Mouse (Mus musculus): ENCODE measurements at regions not wholly inside any gene's neighbourhood (a gene's known extent, or its start where the extent isn't known, plus 50 kb on each side); places are given as distances from the start of the nearest gene placed in this dataset.

- ATAC-seq (ENCODE audit: low read depth) = no peak
- no peaks in the 10 kb centered on the region for H3K36me3 ChIP-seq (ENCODE audit: control insufficient read depth, insufficient read depth, low read length)
- H3K9me3 ChIP-seq (ENCODE audit: control insufficient read depth, low read length) = no peaks in the 10 kb centered on the region
- H3K27me3 ChIP-seq (ENCODE audit: control insufficient read depth, insufficient read depth, low read length) = no peaks in the 10 kb centered on the region
- no peak overlapping the region for H3K4me3 ChIP-seq (ENCODE audit: low read depth, low read length)
- no peak overlapping the region for H3K27ac ChIP-seq (ENCODE audit: low read depth, low read length)
- no peak overlapping the region for H3K4me2 ChIP-seq (ENCODE audit: low read depth, low read length)
- H3K9ac ChIP-seq (replicated peaks; ENCODE audit: low read depth, low read length) = no peak overlapping the region
- H3K4me1 ChIP-seq (ENCODE audit: control insufficient read depth, insufficient read depth, low read length) = no peaks in the 10 kb centered on the region
- 82% methylated on average over 3 of the region's 3 CpGs for WGBS
These were observed 323.2 kb downstream of the Rnf144a start for GRCm38 (mm10) chr12:26091865-26092264.

GRCm38 (mm10) chr12:26088389-26088788, 326.7 kb downstream of the Rnf144a start:
- no peak overlapping the region for H3K9ac ChIP-seq (replicated peaks; ENCODE audit: low read depth, low read length)
- H3K4me1 ChIP-seq (ENCODE audit: control insufficient read depth, insufficient read depth, low read length) = no peaks in the 10 kb centered on the region
- ATAC-seq (ENCODE audit: low read depth) = no peak
- H3K27ac ChIP-seq (ENCODE audit: low read depth, low read length) = no peak overlapping the region
- H3K4me3 ChIP-seq (ENCODE audit: low read depth, low read length) = no peak overlapping the region
- no peaks in the 10 kb centered on the region for H3K9me3 ChIP-seq (ENCODE audit: control insufficient read depth, low read length)
- no peaks in the 10 kb centered on the region for H3K36me3 ChIP-seq (ENCODE audit: control insufficient read depth, insufficient read depth, low read length)
- H3K4me2 ChIP-seq (ENCODE audit: low read depth, low read length) = no peak overlapping the region
- 78% methylated on average over 3 of the region's 3 CpGs for WGBS
- no peaks in the 10 kb centered on the region for H3K27me3 ChIP-seq (ENCODE audit: control insufficient read depth, insufficient read depth, low read length)

- Histone ChIP-seq H3K4me2 (ENCODE audit: low read depth, low read length) (no peak overlapping the region), H3K4me1 (ENCODE audit: control insufficient read depth, insufficient read depth, low read length) (no peaks in the 10 kb centered on the region), H3K9me3 (ENCODE audit: control insufficient read depth, low read length) (no peaks in the 10 kb centered on the region), H3K4me3 (ENCODE audit: low read depth, low read length) (no peak overlapping the region), H3K36me3 (ENCODE audit: control insufficient read depth, insufficient read depth, low read length) (no peaks in the 10 kb centered on the region), H3K27me3 (ENCODE audit: control insufficient read depth, insufficient read depth, low read length) (no peaks in the 10 kb centered on the region), H3K27ac (ENCODE audit: low read depth, low read length) (no peak overlapping the region), H3K9ac (replicated peaks; ENCODE audit: low read depth, low read length) (no peak overlapping the region)
- no peak for ATAC-seq (ENCODE audit: low read depth)
- 89% methylated on average over 4 of the region's 4 CpGs for WGBS
These were observed 328.1 kb downstream of the Rnf144a start for GRCm38 (mm10) chr12:26086923-26087322.

GRCm38 (mm10) chr12:26086414-26086813, 328.6 kb downstream of the Rnf144a start:
- WGBS = 87% methylated on average over 3 of the region's 3 CpGs
- Histone ChIP-seq H3K4me3 (ENCODE audit: low read depth, low read length) (no peak overlapping the region), H3K9me3 (ENCODE audit: control insufficient read depth, low read length) (no peaks in the 10 kb centered on the region), H3K4me2 (ENCODE audit: low read depth, low read length) (no peak overlapping the region), H3K27ac (ENCODE audit: low read depth, low read length) (no peak overlapping the region), H3K36me3 (ENCODE audit: control insufficient read depth, insufficient read depth, low read length) (no peaks in the 10 kb centered on the region), H3K27me3 (ENCODE audit: control insufficient read depth, insufficient read depth, low read length) (no peaks in the 10 kb centered on the region), H3K9ac (replicated peaks; ENCODE audit: low read depth, low read length) (no peak overlapping the region), H3K4me1 (ENCODE audit: control insufficient read depth, insufficient read depth, low read length) (no peaks in the 10 kb centered on the region)
- no peak for ATAC-seq (ENCODE audit: low read depth)

GRCm38 (mm10) chr12:26079061-26079625, 335.9 kb downstream of the Rnf144a start:
- Histone ChIP-seq H3K27ac (ENCODE audit: low read depth, low read length) (no peak overlapping the region), H3K27me3 (ENCODE audit: control insufficient read depth, insufficient read depth, low read length) (no peaks in the 10 kb centered on the region), H3K4me1 (ENCODE audit: control insufficient read depth, insufficient read depth, low read length) (no peaks in the 10 kb centered on the region), H3K9ac (replicated peaks; ENCODE audit: low read depth, low read length) (no peak overlapping the region), H3K9me3 (ENCODE audit: control insufficient read depth, low read length) (no peaks in the 10 kb centered on the region), H3K4me2 (ENCODE audit: low read depth, low read length) (no peak overlapping the region), H3K36me3 (ENCODE audit: control insufficient read depth, insufficient read depth, low read length) (no peaks in the 10 kb centered on the region), H3K4me3 (ENCODE audit: low read depth, low read length) (no peak overlapping the region)
- ATAC-seq (ENCODE audit: low read depth) = no peak
- 59% methylated on average over 4 of the region's 4 CpGs for WGBS

GRCm38 (mm10) chr12:26075638-26076254, 339.3 kb downstream of the Rnf144a start:
- no peak for ATAC-seq (ENCODE audit: low read depth)
- 45% methylated on average over 9 of the region's 9 CpGs for WGBS
- H3K27ac ChIP-seq (ENCODE audit: low read depth, low read length) = no peak overlapping the region

GRCm38 (mm10) chr12:26072180-26072579, 342.9 kb downstream of the Rnf144a start:
- H3K9ac ChIP-seq (replicated peaks; ENCODE audit: low read depth, low read length) = no peak overlapping the region
- no peak overlapping the region for H3K27ac ChIP-seq (ENCODE audit: low read depth, low read length)
- no peaks in the 10 kb centered on the region for H3K36me3 ChIP-seq (ENCODE audit: control insufficient read depth, insufficient read depth, low read length)
- WGBS = 88% methylated on average over 7 of the region's 7 CpGs
- ATAC-seq (ENCODE audit: low read depth) = no peak
- H3K4me1 ChIP-seq (ENCODE audit: control insufficient read depth, insufficient read depth, low read length) = peaks cover 4% of the 10 kb centered on the region; the same call in 1 of the 2 replicates
- no peak overlapping the region for H3K4me2 ChIP-seq (ENCODE audit: low read depth, low read length)
- H3K4me3 ChIP-seq (ENCODE audit: low read depth, low read length) = no peak overlapping the region
- no peaks in the 10 kb centered on the region for H3K9me3 ChIP-seq (ENCODE audit: control insufficient read depth, low read length)
- no peaks in the 10 kb centered on the region for H3K27me3 ChIP-seq (ENCODE audit: control insufficient read depth, insufficient read depth, low read length)

More at GRCm38 (mm10) chr12:26075638-26076254, 339.3 kb downstream of the Rnf144a start:
- Histone ChIP-seq H3K27me3 (ENCODE audit: control insufficient read depth, insufficient read depth, low read length) (no peaks in the 10 kb centered on the region), H3K4me1 (ENCODE audit: control insufficient read depth, insufficient read depth, low read length) (no peaks in the 10 kb centered on the region), H3K4me2 (ENCODE audit: low read depth, low read length) (no peak overlapping the region), H3K36me3 (ENCODE audit: control insufficient read depth, insufficient read depth, low read length) (no peaks in the 10 kb centered on the region), H3K4me3 (ENCODE audit: low read depth, low read length) (no peak overlapping the region), H3K9ac (replicated peaks; ENCODE audit: low read depth, low read length) (no peak overlapping the region), H3K9me3 (ENCODE audit: control insufficient read depth, low read length) (no peaks in the 10 kb centered on the region)

GRCm38 (mm10) chr12:26071610-26072009, 343.4 kb downstream of the Rnf144a start:
- H3K4me2 ChIP-seq (ENCODE audit: low read depth, low read length) = no peak overlapping the region
- no peak overlapping the region for H3K9ac ChIP-seq (replicated peaks; ENCODE audit: low read depth, low read length)
- ATAC-seq (ENCODE audit: low read depth) = peak; percentile 42; the same call in 1 of the 2 replicates
- no peaks in the 10 kb centered on the region for H3K36me3 ChIP-seq (ENCODE audit: control insufficient read depth, insufficient read depth, low read length)
- no peaks in the 10 kb centered on the region for H3K9me3 ChIP-seq (ENCODE audit: control insufficient read depth, low read length)
- 7% methylated on average over 3 of the region's 3 CpGs for whole genome bisulfite sequencing
- H3K27me3 ChIP-seq (ENCODE audit: control insufficient read depth, insufficient read depth, low read length) = no peaks in the 10 kb centered on the region
- peaks cover 4% of the 10 kb centered on the region; the same call in 1 of the 2 replicates for H3K4me1 ChIP-seq (ENCODE audit: control insufficient read depth, insufficient read depth, low read length)
- H3K4me3 ChIP-seq (ENCODE audit: low read depth, low read length) = no peak overlapping the region
- H3K27ac ChIP-seq (ENCODE audit: low read depth, low read length) = no peak overlapping the region

- H3K4me3 ChIP-seq (ENCODE audit: low read depth, low read length) = no peak overlapping the region
- 55% methylated on average over 4 of the region's 4 CpGs for WGBS
These were observed 346.4 kb downstream of the Rnf144a start for GRCm38 (mm10) chr12:26068685-26069008.

More at GRCm38 (mm10) chr12:26068685-26069008, 346.4 kb downstream of the Rnf144a start:
- H3K9me3 ChIP-seq (ENCODE audit: control insufficient read depth, low read length) = no peaks in the 10 kb centered on the region
- no peaks in the 10 kb centered on the region for H3K27me3 ChIP-seq (ENCODE audit: control insufficient read depth, insufficient read depth, low read length)
- H3K27ac ChIP-seq (ENCODE audit: low read depth, low read length) = no peak overlapping the region
- no peak overlapping the region for H3K9ac ChIP-seq (replicated peaks; ENCODE audit: low read depth, low read length)
- H3K4me1 ChIP-seq (ENCODE audit: control insufficient read depth, insufficient read depth, low read length) = peaks cover 4% of the 10 kb centered on the region; the same call in 1 of the 2 replicates
- H3K36me3 ChIP-seq (ENCODE audit: control insufficient read depth, insufficient read depth, low read length) = no peaks in the 10 kb centered on the region
- ATAC-seq (ENCODE audit: low read depth) = no peak
- H3K4me2 ChIP-seq (ENCODE audit: low read depth, low read length) = peak overlapping the region; percentile 31; the same call in 1 of the 2 replicates
